Mouse (Mus musculus): ENCODE results near the gene Cacna1g.

Gene Cacna1g

DNA sequence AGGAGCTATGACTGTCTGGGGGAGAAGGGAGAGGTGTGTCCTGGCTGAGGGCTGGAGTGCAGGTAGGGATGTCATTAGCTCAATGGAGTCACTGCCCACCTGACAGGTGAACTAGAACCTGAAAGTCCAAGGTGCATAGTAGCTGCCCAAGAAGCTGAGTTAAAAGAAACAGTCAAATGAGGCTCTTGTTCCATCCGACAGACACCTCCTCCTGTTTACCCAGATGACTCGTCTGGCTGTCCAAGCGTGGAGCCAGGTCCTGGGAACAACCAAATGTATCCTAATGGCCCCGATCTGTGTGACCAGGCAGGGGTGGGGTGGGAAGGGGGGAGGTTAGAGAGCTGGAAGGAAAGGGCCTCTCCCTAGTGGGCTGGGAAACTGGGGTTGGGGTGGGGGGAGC, 28.7 kb downstream of the Cacna1g start:
- DNase-seq (ENCODE audit: low read depth), result no peak

DNA sequence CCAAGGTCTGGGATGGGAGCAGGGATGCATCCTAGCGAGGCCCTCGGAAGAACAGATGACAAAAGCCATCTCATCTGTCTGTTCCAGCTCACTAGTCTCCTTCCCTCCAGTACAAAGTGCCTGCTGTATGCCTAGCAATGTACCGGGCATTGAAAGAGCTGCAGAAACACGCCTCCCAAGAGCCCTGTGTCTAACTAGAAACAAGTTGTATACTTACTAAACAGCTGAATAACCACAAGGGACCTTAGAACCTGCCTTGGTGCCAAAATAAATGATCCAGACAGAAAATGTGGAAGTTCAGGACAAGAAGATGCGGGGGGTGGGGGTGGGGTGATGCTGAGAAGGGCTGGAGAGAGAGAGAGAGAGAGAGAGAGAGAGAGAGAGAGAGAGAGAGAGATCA, 29.2 kb downstream of the Cacna1g start:
- DNase-seq (ENCODE audit: low read depth), result no peak

GRCm38 (mm10) chr11:94441752-94442151, 32.2 kb downstream of the Cacna1g start:
- DNase-seq (ENCODE audit: low read depth), result no peak

DNA sequence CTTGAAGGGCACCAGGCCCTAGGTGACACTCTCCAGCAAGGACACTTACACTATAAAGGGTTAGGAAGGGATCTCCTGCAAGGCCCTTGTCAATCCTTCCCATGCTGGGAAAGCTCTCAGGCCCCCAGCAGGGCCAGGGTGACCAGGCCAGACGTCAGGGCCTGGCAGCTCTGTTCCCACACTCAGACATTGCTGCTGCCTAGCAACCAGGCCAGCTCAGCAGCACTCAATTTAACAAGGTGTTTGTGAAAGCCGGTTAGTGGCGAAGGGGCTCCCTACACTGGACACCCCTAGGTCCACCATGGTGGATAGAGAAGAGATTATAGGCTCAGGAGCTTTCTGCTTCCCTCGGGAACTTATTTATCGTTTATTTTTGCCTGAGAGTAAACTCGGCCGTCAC, 32.9 kb downstream of the Cacna1g start:
- no peak for DNase-seq (ENCODE audit: low read depth)

DNA sequence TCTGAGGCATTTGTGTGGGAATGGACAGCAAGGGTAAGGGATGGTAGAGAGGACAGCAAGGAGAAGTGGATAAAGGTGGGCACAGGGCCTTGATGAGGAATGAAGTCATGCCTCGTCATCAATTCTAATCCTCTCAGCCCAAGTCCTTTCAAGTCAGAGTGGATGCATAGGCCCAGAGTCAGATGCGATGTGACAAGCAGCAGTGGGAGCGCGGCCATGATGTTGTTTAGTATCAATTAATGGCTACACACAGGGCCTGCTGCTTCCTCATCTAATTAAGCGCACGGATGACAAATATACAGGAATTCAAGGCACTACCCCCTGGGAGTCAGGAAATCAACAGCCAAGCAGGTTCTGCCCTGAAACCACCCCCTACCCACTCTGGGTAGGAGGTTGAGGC, 33.6 kb downstream of the Cacna1g start:
- no peak for DNase-seq (ENCODE audit: low read depth)

GRCm38 (mm10) chr11:94429011-94429651, 44.9 kb downstream of the Cacna1g start:
- DNase-seq (ENCODE audit: low read depth), result no peak

GRCm38 (mm10) chr11:94428091-94428835, 45.7 kb downstream of the Cacna1g start:
- DNase-seq (ENCODE audit: low read depth), result no peak

- no peak for DNase-seq (ENCODE audit: low read depth)
Measured at GRCm38 (mm10) chr11:94425656-94426055, 48.3 kb downstream of the Cacna1g start.

DNA sequence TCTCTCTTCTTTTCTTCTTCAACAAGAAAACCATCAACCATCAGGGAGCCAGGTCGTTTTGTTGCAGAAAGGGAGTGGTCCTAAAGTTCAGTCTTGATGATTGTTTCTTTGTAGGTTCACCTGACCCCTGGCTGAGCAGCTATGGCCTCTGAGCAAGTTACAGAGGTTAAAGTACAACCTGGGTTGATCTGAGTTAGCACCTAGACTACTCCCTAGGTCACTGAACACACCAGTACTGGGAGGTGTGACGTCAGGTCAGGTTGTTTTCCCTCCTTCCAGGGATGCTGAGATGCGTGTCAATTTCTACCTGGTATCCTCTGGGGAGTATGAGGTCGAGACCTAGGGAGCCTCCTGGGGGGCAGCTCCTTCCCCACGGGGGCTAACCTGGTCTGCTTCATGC, 48.8 kb downstream of the Cacna1g start:
- no peak for DNase-seq (ENCODE audit: low read depth)

- no peak for DNase-seq (ENCODE audit: low read depth)
Measured at GRCm38 (mm10) chr11:94424380-94424779, 49.6 kb downstream of the Cacna1g start.

DNA sequence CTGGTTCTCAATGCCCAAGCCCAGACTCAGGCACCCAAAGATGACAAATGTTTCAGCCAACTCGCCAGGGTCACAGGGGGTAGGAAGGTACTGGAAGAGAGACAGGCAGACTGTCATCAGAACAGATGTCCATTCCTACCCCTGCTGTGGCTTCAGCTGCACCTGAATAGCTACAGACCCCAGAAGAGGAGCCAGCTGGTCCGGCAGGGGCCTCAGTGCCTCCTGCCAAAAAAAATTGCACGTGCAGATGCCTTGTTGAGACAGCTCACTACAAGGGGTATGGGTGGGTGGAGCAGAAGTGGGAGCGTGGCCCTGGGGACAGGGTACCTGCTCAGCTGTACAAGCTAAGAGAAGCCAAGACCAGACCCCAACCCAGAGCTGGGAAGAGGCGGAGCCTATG, 50.1 kb downstream of the Cacna1g start:
- no peak for DNase-seq (ENCODE audit: low read depth)

DNA sequence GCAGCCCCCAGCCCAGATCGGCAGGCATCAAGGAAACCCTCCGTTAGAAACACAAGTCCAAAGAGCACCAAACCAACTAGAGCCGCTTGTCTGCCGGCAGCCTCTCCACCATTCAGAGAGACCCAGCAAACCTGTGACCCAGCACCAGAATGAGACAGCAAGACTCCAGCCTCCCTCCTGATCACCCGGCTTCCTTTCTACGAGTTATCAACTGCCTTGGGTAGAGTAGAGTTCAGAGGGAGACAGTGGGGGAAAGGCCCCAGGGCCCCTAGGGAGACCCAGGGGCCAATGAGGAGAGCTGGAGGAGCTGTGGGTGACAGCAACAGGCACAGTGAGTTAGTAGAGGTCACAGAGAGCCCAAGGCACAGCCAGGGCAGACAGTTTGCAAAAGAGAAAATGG, 53.0 kb downstream of the Cacna1g start:
- no peak for DNase-seq (ENCODE audit: low read depth)

GRCm38 (mm10) chr11:94420325-94420724, 53.7 kb downstream of the Cacna1g start:
- DNase-seq (ENCODE audit: low read depth), result peak; percentile 11

DNA sequence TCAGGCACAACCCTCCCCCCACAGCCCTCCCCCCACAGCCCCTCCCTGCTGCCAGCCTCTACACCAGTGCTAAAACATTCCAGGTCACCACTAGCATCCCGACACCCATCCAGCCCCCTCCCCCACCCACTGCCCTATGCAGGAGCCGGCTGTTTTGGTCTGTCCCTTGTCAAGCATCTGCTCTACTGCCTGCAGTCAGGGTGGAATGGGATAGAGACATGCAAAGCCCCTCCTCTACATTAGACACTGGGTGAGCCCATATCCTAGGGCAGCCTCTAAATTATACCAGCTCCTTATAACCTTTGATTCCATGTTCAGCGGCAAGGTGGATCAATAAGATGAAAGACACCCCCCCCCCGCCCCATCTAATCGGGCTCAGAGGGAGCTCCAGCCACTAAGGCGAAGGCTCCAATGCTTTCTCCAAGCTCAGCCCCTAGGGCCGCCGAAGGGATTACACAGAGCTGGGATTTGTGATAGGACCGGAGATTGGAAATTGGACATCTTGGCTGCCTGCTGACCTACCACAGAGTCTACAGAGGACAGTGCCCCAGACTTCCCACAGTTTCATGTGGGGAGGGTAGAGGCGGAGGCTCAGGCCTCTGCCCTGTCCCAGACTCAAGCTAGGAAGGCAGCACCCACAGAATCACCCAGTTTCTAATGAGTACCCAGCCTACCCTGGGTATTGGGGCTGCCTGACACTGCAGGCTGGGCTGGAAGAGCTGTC, 54.8 kb downstream of the Cacna1g start:
- DNase-seq (ENCODE audit: low read depth), result no peak

DNA sequence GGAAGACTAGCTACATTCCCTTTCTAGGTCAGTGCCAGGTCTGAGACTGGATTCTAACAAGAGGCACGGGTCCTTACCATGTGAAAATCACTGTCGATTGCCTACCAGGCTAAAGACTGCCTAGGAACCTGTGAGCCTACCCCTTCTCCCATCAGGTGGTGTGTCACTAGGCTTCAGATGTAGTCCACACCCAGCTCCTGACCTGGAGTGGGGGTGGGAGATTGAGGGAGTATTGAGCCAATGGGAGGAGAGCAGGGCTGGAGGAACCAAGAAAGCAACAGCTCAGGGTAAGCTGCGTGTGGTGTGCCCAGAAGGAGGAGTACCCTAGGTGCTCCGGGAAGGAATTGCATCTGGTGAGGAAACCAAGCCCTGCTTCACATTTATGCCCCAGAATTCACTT, 60.0 kb downstream of the Cacna1g start:
- DNase-seq (ENCODE audit: low read depth), result no peak

DNA sequence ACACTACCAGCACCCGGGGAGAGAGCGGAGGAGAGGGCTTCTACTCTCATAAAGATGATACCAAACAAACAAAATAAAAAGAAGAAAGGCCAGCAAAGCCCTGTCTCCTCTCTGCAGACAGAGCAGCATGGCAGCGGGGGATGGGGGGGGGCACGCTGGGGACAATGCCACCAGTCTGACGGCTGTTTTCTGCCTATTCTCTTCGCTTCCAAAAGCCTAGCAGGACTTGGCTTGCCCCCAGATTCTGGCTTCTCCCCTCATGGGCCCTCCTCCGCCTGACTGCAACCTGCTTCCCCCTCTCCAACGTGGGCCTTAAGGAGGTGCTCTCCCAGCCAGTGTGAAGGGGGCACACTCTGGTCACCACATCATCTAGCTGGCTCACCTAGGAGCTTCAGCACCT, 60.5 kb downstream of the Cacna1g start:
- no peak for DNase-seq (ENCODE audit: low read depth)

DNA sequence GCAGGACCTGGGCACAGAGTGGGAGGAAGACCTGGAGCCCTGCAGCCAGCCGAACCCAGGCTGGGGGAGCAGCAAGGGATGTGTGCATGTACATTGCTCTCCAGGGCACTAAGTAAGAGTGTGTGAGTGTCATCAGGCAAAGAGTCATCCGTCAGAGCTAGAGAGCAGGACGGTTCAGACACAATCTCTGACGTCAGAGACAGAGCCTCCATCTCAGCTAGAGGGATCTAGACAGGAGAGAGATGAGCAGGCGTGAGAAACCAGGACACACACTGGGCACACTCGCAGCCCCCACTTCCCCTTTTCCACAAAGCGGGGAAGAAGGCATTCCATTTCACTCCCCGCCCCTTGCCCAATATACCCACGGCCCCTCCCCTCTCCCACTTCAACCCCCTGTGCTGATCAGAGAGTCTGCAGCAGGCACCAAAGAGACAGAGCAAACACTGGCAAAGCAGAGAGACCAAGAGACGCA, 61.0 kb downstream of the Cacna1g start:
- DNase-seq (ENCODE audit: low read depth), result no peak

DNA sequence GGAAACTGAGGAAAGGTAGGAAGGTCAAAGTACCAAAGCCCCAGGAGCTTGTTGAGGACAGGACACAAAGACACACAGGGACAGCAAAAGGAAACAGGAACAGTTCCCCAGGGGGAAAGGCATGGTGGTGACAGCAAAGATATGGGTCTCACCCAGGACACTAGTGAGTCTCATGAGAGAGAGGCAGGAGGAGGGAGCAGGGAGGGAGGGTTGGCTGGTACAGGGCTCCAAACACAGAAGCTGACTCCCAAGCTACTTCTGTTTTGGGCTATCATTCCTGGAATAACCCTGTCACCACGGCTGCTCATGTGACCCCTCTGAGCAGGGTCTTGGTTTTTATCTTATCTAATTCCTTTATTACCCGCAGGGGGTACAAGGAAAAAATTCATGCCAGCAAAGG, 61.4 kb downstream of the Cacna1g start:
- DNase-seq (ENCODE audit: low read depth), result no peak

- DNase-seq (ENCODE audit: low read depth), result no peak
Measured at GRCm38 (mm10) chr11:94407803-94408321, 66.1 kb downstream of the Cacna1g start.

- no peak for DNase-seq (ENCODE audit: low read depth)
Measured at GRCm38 (mm10) chr11:94405348-94405747, 68.7 kb downstream of the Cacna1g start.

DNA sequence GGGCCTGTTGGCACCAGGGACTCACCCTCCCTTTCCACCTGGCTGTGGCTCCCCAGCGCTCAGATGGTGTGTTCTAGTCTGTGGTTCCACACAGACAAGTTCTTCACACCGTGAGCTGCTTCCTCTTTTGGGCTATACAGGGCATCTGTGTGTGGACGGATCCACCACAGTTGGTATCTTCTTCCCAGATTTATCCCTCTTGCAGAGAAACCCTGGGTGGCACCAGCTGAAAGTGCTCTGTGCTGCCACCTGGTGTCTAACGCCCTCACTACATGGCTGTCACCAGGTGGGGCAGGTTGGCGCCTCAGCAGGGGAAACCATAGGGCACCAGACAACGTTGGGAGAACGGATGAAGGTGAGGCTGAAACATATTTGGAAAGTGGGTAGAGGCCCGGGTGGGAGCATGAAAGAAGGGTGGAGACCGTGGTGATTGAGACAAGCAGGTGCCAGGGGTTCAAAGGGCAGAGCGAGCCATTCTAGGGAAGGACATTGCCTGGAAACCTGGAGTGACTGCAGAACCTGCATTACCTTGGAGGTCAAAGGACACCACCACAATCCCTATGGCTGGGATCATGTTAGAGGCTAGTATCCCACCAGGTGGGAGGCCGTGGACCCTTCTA, 69.2 kb downstream of the Cacna1g start:
- DNase-seq (ENCODE audit: low read depth), result peak; percentile 55

GRCm38 (mm10) chr11:94404178-94404577, 69.8 kb downstream of the Cacna1g start:
- DNase-seq (ENCODE audit: low read depth), result no peak
